Mouse (Mus musculus) cerebellum, adult 18-20 months (tissue): ENCODE results near the gene Rnf145.
"Not testable (repeated sequence)": the region's sequence is repeated elsewhere in the genome, so short reads cannot be mapped to it uniquely, and the experiment has no call there.

Source experiments
- DNase-seq, 2 experiments: peaks; one replicate each; pipeline ENCODE4 v3.0.0; 2021

Gene Rnf145

GRCm38 (mm10) chr11:44564940-44565339, 46.2 kb downstream of the Rnf145 start:
- no peak for DNase-seq

- not testable (repeated sequence) for DNase-seq
These were observed 51.6 kb downstream of the Rnf145 start for GRCm38 (mm10) chr11:44570336-44570735.

DNA sequence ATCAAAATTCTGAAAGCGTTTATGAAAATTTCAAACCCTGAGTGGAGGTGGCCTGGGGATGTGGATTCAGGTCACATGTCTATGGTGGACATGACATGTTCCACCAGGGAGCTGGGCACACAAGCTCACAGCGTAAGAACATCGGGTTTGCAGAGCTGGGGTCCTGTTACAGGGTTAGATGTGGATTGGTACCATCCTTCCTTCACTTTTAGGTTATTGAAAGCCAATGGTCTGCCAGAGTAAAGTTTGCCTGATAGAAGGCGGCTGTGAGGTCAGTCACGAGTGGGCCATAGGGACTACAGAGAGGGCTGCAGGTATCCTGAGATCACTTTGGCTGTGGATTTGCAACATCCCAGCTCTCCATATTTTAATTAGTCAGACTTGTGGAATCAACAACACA, 54.0 kb downstream of the Rnf145 start:
- no peak for DNase-seq

DNA sequence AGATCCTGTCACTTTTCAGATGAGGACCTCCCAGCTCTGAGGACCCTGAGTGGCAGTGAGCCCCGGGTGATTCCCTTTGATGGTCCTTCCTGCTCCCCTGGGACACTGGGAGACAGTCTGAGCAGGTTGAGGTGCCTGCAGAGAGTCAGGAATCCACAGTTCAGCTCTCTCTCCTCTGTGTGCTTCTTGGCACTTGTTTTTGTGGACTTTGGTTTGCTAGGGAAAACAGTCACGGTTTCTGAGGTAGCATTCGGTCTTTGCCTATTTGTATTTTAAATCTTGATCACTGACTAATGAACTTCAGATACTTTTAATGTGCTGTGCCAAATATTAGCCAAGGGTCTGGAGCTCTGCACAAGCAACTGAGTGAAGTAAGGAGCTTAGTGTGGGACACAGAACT, 54.6 kb downstream of the Rnf145 start:
- no peak for DNase-seq

- no peak for DNase-seq
These were observed 55.6 kb downstream of the Rnf145 start for GRCm38 (mm10) chr11:44574391-44574790.

DNA sequence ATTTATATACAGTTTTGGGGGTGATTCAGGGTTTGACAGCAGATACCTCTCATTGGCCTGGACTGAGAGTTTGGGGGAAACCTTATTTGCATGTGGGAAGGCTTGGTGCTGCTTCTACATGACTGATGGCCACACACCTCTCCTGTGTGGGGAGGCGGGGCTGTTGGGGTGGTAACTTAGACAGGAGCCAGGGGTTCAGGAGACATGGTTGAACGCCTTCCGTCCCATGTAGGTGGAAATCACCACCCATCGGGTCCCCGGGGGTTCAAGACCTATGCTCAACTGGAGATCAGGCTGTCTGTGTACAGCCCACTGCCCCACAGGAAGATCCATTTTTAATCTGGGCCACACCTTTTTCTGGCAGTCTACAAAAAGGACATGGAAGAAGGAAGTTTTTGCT, 56.1 kb downstream of the Rnf145 start:
- DNase-seq, result no peak

DNA sequence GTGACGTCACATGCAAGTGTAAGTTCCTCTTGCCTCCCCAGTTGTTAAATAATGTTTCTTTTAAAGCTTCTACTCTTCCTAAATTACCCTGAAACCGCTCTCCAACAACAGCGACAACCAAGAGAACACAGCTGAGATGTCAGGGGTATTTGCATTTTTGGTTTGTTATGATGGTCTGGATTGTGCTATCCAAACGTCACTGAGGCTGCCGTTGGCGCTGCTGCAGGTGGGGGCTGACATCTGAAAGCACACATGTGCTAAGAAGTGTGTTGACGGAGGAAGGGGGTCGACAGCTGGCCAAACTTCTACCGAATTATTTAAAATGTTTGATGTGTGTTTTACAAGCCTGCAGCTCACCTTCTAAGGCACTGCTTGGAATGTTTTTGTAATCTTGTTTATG, 59.1 kb downstream of the Rnf145 start:
- no peak for DNase-seq

GRCm38 (mm10) chr11:44581277-44581683, 62.5 kb downstream of the Rnf145 start:
- DNase-seq, result peak; percentile 60

DNA sequence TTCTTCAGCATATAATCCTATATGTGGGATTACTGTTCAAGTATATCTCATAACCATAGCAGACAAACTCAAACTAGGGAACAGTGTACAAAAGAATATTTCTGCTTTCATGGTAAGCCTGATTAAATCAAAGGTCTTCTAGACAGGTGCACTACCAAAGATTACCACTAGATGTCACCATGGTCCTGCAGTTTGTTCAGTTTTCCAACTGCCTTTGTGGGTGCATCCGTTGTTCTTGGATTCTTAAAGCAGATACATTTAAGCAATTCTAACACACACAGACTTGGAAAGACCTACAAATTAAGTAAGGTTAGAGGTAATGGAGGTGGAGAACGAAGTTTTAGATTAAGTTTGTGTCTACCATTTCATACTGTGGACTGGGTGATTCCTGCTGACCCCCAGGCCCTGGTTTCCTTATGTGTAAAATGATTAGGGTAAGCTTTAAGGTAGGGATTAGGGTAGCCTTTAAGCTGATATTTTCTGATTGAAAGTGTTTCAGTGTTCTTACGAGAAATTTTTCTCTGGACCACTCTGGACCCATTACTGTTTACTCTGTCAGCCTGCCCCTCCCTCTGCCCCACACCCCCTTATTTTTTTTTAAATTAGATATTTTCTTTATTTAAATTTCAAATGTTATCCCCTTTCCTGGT, 67.4 kb downstream of the Rnf145 start:
- peak; percentile 69 to 81 for DNase-seq

DNA sequence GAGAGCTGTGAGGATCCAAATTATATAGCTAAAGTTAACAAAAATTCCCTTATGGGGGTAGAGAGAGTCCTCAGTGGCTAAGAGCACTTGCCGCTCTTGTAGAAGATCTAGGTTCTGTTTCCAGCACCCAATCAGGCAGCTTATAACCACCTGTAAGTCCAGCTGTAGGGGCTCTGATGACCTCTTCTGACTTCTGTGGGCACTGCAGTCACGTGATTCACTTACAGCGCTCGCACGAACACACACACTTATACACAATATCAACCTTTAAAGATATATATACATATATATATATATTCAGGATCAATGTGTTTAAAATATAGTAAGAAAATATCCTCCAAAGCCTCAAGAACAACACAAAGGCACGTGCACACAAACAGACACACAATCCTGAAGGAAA, 74.3 kb downstream of the Rnf145 start:
- DNase-seq, result no peak

GRCm38 (mm10) chr11:44594768-44595167, 76.0 kb downstream of the Rnf145 start:
- DNase-seq, result no peak

DNA sequence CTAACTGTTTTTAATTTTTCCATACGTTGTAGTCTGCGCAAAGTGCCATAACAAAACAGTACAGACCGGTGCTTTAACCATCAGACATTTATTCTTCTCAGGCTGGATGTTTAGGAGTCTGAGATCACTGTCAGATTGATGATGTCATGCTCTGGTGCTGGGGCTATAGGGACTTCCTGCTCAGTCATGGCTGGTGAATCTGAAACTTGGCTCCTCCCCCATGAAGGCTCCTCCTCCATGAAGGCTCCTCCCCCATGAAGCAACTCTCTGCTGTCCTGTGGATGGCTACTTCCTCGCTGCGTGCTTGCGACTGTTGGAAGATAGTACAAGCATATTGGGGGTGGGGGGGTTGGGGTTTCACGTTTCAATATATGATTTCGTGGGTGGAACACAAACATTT, 88.1 kb downstream of the Rnf145 start:
- no peak for DNase-seq

DNA sequence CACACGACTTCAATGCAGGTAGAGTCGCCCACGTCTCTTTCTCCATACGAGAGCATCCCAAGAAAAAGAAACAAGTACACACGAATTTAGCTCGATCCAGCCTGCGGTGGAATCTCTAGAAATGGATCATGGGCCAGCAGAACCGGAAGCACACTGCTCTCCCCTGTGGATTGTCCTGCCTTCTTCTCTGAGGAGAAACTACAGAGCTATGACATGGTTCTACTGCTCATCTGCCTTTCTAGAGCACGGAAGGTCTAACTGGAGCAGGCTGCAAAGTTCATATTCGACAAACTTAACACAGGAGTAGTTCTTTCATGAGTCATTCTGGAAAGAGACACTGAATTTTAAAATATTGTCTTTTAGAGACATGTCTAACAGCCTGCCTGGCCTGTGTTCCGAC, 89.9 kb downstream of the Rnf145 start:
- DNase-seq, result no peak

GRCm38 (mm10) chr11:44610971-44611781, 92.4 kb downstream of the Rnf145 start:
- DNase-seq, result peak; percentile 92 to 94

DNA sequence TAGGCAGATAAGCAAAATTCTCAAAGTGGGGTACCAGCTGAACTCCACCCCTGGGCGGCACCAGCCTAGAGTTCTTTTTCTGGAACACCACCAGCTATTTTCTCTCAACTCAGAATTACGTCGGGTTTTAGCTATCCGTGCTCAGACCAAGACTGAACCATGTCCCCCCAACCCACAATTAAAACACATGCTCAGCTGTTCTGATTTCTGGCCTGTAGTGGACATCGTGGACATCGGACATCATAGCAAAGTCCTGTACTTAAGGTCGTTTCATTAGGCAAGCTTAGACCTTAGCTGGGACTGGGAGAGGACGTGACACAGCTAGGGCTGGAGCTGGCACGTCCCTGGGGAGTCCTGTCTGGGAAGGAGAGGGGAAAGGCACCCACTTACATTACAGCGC, 93.4 kb downstream of the Rnf145 start:
- DNase-seq, result no peak

DNA sequence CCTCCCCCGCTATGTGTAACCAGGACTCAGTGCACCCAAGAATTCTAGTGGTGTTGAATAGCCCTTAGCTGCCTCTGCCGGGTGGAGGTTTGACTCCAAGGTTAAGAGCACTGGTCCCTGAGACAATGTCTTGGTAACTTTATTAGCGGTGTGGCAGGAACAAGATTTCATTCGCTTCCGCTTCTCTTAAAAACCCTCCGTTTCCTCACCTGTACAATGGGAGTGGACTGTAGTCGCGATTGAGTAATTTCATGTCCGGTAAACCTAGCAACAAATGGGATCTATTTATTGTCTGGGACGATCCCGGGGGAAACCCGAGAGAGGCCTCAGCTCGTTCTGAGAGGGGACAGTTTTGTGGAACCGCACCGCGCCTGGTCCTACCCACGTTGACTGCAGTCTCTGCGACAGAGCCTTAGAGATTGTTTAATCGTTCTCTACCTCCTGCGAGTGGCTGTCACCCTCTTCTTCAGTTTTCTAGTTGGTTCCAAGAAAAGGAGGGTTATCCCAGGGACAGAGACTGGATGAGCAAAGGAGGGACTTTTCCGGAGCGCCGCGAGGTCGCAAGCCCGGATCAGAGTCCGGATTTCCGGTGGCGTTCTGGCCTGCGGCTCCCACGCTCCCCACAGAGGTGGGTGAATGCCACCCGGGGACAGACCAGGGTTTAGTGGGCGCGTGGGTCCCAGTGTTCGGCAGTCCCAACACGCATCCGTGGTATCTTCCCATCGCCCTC, 94.1 kb downstream of the Rnf145 start:
- DNase-seq, result peak in 1 of 2 experiments; percentile 33

DNA sequence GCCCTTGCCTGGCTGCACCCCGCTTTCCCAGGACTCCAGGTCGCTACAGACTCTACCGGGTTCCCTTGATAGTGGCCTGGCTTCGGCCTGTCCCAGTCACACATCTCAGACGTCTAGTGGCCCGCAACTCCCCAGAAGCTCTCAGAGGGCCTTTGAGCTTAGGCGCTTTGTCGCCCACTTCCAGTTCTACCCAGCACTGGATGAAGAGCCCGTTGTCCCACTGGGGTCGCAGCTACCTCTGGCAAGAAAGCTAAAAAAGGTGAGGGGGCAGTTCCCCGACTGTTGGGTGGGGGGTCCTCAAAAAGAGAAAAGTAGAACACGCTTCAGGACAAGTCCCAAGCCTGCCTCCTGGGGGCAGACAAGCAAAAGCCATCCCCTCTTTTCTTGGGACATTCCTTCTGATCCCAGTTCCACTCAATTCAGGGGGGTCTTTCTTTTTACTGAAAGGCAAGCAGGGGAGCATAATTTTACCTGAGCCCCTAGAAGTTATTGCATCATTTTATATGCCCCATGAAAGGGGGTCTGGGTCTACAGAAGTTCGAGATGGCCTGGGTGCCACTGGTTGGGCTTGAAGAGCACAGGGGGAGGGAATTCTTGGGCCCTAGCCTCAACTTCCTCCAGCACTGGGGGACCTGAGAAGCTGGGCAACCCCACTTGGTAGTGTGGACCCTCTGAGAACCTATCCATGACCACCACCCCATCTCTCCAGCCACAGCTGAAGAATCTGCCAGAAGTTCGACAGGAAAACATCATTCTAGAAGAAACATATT, 94.8 kb downstream of the Rnf145 start:
- DNase-seq, result no peak
